Mouse (Mus musculus): Measurements from ENCODE around the gene Slc22a20. TPM values are rescaled to one million over a fixed set of nuclear protein-coding genes. Genes with fewer than 3 reads are reported as not detected.

The Slc22a20 gene
- polyA plus RNA-seq, 1 experiment from 2014 or later: 0.05 TPM

GRCm38 (mm10) chr19:6014991-6015510 is 29.1 kb upstream of the Slc22a20 start:
- peak overlapping the region; percentile 94 for H3K27ac ChIP-seq (replicated peaks)
- peak overlapping the region; percentile 97 for H3K4me2 ChIP-seq
- under 1% methylated on average over 17 of the region's 18 CpGs for WGBS (ENCODE audit: insufficient replicate concordance)
- H3K4me1 ChIP-seq (replicated peaks): peaks cover 83% of the 10 kb centered on the region
- H3K4me3 ChIP-seq (replicated peaks): peak overlapping the region; percentile 74
- H3K9ac ChIP-seq: peak overlapping the region; percentile 77
- H3K27me3 ChIP-seq: no peaks in the 10 kb centered on the region
- peaks cover 40% of the 10 kb centered on the region for H3K36me3 ChIP-seq (replicated peaks)
- peak; percentile 95 for ATAC-seq (ENCODE audit: insufficient read depth)
- no peaks in the 10 kb centered on the region for H3K9me3 ChIP-seq (replicated peaks)

GRCm38 (mm10) chr19:6013691-6014090 is 27.7 kb upstream of the Slc22a20 start:
- Histone ChIP-seq H3K36me3 (replicated peaks) (peaks cover 51% of the 10 kb centered on the region), H3K9ac (peak overlapping the region; percentile 77), H3K27me3 (no peaks in the 10 kb centered on the region), H3K9me3 (replicated peaks) (no peaks in the 10 kb centered on the region), H3K27ac (replicated peaks) (peak overlapping the region; percentile 94), H3K4me3 (replicated peaks) (peak overlapping the region; percentile 74), H3K4me1 (replicated peaks) (peaks cover 73% of the 10 kb centered on the region), H3K4me2 (peak overlapping the region; percentile 97)
- ATAC-seq (ENCODE audit: insufficient read depth): no peak
- 74% methylated on average over 10 of the region's 10 CpGs for WGBS (ENCODE audit: insufficient replicate concordance)

- Histone ChIP-seq H3K9ac (no peak overlapping the region), H3K4me1 (replicated peaks) (peaks cover 30% of the 10 kb centered on the region), H3K4me3 (replicated peaks) (no peak overlapping the region), H3K36me3 (replicated peaks) (peaks cover 87% of the 10 kb centered on the region), H3K27me3 (no peaks in the 10 kb centered on the region), H3K27ac (replicated peaks) (no peak overlapping the region), H3K4me2 (no peak overlapping the region), H3K9me3 (replicated peaks) (no peaks in the 10 kb centered on the region)
- 87% methylated on average over 8 of the region's 8 CpGs for WGBS (ENCODE audit: insufficient replicate concordance)
- ATAC-seq (ENCODE audit: insufficient read depth): no peak
These were observed 23.2 kb upstream of the Slc22a20 start for GRCm38 (mm10) chr19:6009137-6009536.

GRCm38 (mm10) chr19:6007013-6007412 is 21.1 kb upstream of the Slc22a20 start:
- Histone ChIP-seq H3K4me1 (replicated peaks) (peaks cover 10% of the 10 kb centered on the region), H3K4me2 (no peak overlapping the region), H3K4me3 (replicated peaks) (no peak overlapping the region), H3K36me3 (replicated peaks) (peaks cover 84% of the 10 kb centered on the region), H3K9ac (no peak overlapping the region), H3K9me3 (replicated peaks) (no peaks in the 10 kb centered on the region), H3K27ac (replicated peaks) (no peak overlapping the region), H3K27me3 (no peaks in the 10 kb centered on the region)
- ATAC-seq (ENCODE audit: insufficient read depth): no peak
- 86% methylated on average over 13 of the region's 13 CpGs for WGBS (ENCODE audit: insufficient replicate concordance)

GRCm38 (mm10) chr19:6005541-6005940 is 19.6 kb upstream of the Slc22a20 start:
- ATAC-seq (ENCODE audit: insufficient read depth): no peak
- Histone ChIP-seq H3K4me3 (replicated peaks) (no peak overlapping the region), H3K9ac (no peak overlapping the region), H3K9me3 (replicated peaks) (no peaks in the 10 kb centered on the region), H3K27me3 (no peaks in the 10 kb centered on the region), H3K4me1 (replicated peaks) (no peaks in the 10 kb centered on the region), H3K27ac (replicated peaks) (no peak overlapping the region), H3K36me3 (replicated peaks) (peaks cover 82% of the 10 kb centered on the region), H3K4me2 (no peak overlapping the region)
- WGBS (ENCODE audit: insufficient replicate concordance): 80% methylated on average over 11 of the region's 11 CpGs

GRCm38 (mm10) chr19:5999969-6000368 is 14.0 kb upstream of the Slc22a20 start:
- Histone ChIP-seq H3K27ac (replicated peaks) (no peak overlapping the region), H3K36me3 (replicated peaks) (peaks cover 79% of the 10 kb centered on the region), H3K9ac (no peak overlapping the region), H3K4me3 (replicated peaks) (no peak overlapping the region), H3K4me2 (no peak overlapping the region), H3K9me3 (replicated peaks) (no peaks in the 10 kb centered on the region), H3K4me1 (replicated peaks) (peaks cover 6% of the 10 kb centered on the region; the same call in 1 of the 2 replicates), H3K27me3 (no peaks in the 10 kb centered on the region)
- ATAC-seq (ENCODE audit: insufficient read depth): no peak
- WGBS (ENCODE audit: insufficient replicate concordance): 70% methylated on average over 5 of the region's 5 CpGs

- no peak overlapping the region for H3K4me3 ChIP-seq (replicated peaks)
- H3K27me3 ChIP-seq: no peaks in the 10 kb centered on the region
- H3K9me3 ChIP-seq (replicated peaks): no peaks in the 10 kb centered on the region
- no peak overlapping the region for H3K4me2 ChIP-seq
- H3K27ac ChIP-seq (replicated peaks): no peak overlapping the region
- ATAC-seq (ENCODE audit: insufficient read depth): peak; percentile 34; the same call in 1 of the 2 replicates
- peaks cover 86% of the 10 kb centered on the region for H3K36me3 ChIP-seq (replicated peaks)
- H3K9ac ChIP-seq: no peak overlapping the region
- H3K4me1 ChIP-seq (replicated peaks): peaks cover 6% of the 10 kb centered on the region; the same call in 1 of the 2 replicates
- 79% methylated on average over 3 of the region's 3 CpGs for WGBS (ENCODE audit: insufficient replicate concordance)
These were observed 12.2 kb upstream of the Slc22a20 start for GRCm38 (mm10) chr19:5998180-5998579.

GRCm38 (mm10) chr19:5994711-5995110 is 8.8 kb upstream of the Slc22a20 start:
- H3K27me3 ChIP-seq: no peaks in the 10 kb centered on the region
- no peak overlapping the region for H3K4me3 ChIP-seq (replicated peaks)
- peaks cover 23% of the 10 kb centered on the region for H3K4me1 ChIP-seq (replicated peaks)
- H3K36me3 ChIP-seq (replicated peaks): peaks cover 89% of the 10 kb centered on the region
- H3K4me2 ChIP-seq: no peak overlapping the region
- no peak overlapping the region for H3K9ac ChIP-seq
- ATAC-seq (ENCODE audit: insufficient read depth): no peak
- no peak overlapping the region for H3K27ac ChIP-seq (replicated peaks)
- H3K9me3 ChIP-seq (replicated peaks): no peaks in the 10 kb centered on the region
- WGBS (ENCODE audit: insufficient replicate concordance): 87% methylated on average over 14 of the region's 14 CpGs

- H3K4me2 ChIP-seq: no peak overlapping the region
- H3K9me3 ChIP-seq (replicated peaks): no peaks in the 10 kb centered on the region
- H3K27me3 ChIP-seq: no peaks in the 10 kb centered on the region
- WGBS (ENCODE audit: insufficient replicate concordance): 60% methylated on average over 7 of the region's 7 CpGs
- peaks cover 37% of the 10 kb centered on the region for H3K4me1 ChIP-seq (replicated peaks)
- no peak overlapping the region for H3K9ac ChIP-seq
- H3K27ac ChIP-seq (replicated peaks): peak overlapping the region; percentile 33; the same call in 1 of the 2 replicates
- ATAC-seq (ENCODE audit: insufficient read depth): no peak
- H3K36me3 ChIP-seq (replicated peaks): peaks cover 87% of the 10 kb centered on the region
- H3K4me3 ChIP-seq (replicated peaks): no peak overlapping the region
These were observed 6.1 kb upstream of the Slc22a20 start for GRCm38 (mm10) chr19:5992012-5992411.

GRCm38 (mm10) chr19:5991467-5991866 is 5.5 kb upstream of the Slc22a20 start:
- H3K27ac ChIP-seq (replicated peaks): peak overlapping the region; percentile 33; the same call in 1 of the 2 replicates
- ATAC-seq (ENCODE audit: insufficient read depth): no peak
- H3K9ac ChIP-seq: no peak overlapping the region
- WGBS (ENCODE audit: insufficient replicate concordance): 77% methylated on average over 7 of the region's 7 CpGs
- H3K36me3 ChIP-seq (replicated peaks): peaks cover 81% of the 10 kb centered on the region
- no peak overlapping the region for H3K4me3 ChIP-seq (replicated peaks)
- peaks cover 37% of the 10 kb centered on the region for H3K4me1 ChIP-seq (replicated peaks)
- H3K4me2 ChIP-seq: no peak overlapping the region
- H3K9me3 ChIP-seq (replicated peaks): no peaks in the 10 kb centered on the region
- no peaks in the 10 kb centered on the region for H3K27me3 ChIP-seq

GRCm38 (mm10) chr19:5990921-5991320 is 5.0 kb upstream of the Slc22a20 start:
- 74% methylated on average over 1 of the region's 1 CpGs for WGBS (ENCODE audit: insufficient replicate concordance)
- Histone ChIP-seq H3K4me1 (replicated peaks) (peaks cover 39% of the 10 kb centered on the region), H3K27me3 (no peaks in the 10 kb centered on the region), H3K36me3 (replicated peaks) (peaks cover 76% of the 10 kb centered on the region), H3K4me3 (replicated peaks) (no peak overlapping the region), H3K9me3 (replicated peaks) (no peaks in the 10 kb centered on the region), H3K4me2 (no peak overlapping the region), H3K9ac (no peak overlapping the region), H3K27ac (replicated peaks) (no peak overlapping the region)
- ATAC-seq (ENCODE audit: insufficient read depth): no peak

GRCm38 (mm10) chr19:5990033-5990432 is 4.1 kb upstream of the Slc22a20 start:
- ATAC-seq (ENCODE audit: insufficient read depth): no peak
- no peaks in the 10 kb centered on the region for H3K9me3 ChIP-seq (replicated peaks)
- H3K27me3 ChIP-seq: no peaks in the 10 kb centered on the region
- H3K4me3 ChIP-seq (replicated peaks): no peak overlapping the region
- H3K9ac ChIP-seq: no peak overlapping the region
- peaks cover 69% of the 10 kb centered on the region for H3K36me3 ChIP-seq (replicated peaks)
- H3K4me2 ChIP-seq: 0 out of 2 replicates have a peak overlapping the region, but pooled peaks have one; percentile 23
- H3K4me1 ChIP-seq (replicated peaks): peaks cover 39% of the 10 kb centered on the region
- no peak overlapping the region for H3K27ac ChIP-seq (replicated peaks)
- WGBS (ENCODE audit: insufficient replicate concordance): 78% methylated on average over 12 of the region's 12 CpGs

Data from liver, embryonic 15.5 days (tissue).